Mouse (Mus musculus): Measurements from ENCODE around the gene Ednrb. TPM values are rescaled to one million over a fixed set of nuclear protein-coding genes. Genes with fewer than 3 reads are reported as not detected.
"Not testable (repeated sequence)": the region's sequence is repeated elsewhere in the genome, so short reads cannot be mapped to it uniquely, and the experiment has no call there.

The Ednrb gene
- total RNA-seq, 2 experiments from 2014 or later, result not detected

- no peak for ATAC-seq (replicated peaks; ENCODE audit: low FRiP score, poor library complexity, severe bottlenecking)
Observed at GRCm38 (mm10) chr14:103826343-103826742, 17.9 kb downstream of the Ednrb start.

DNA sequence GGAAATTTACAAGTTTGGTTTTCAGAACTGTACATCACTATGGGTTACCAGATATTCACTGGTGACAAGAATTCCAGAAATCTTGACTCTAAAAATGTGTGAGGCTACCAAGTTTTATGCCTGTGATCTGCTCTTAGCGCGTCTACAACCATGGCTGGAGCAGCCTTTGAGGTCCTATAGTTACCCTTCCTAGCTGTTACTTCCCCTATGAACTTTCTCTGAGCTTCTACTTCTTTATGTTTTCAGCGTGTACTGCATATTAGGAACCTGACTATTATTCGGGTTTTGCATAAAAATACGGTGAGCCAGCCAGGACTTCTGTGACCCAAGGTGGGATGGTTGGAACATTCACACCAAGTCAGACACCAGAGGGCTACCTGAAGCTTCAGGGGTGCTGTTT is 18.3 kb downstream of the Ednrb start:
- ATAC-seq (replicated peaks; ENCODE audit: low FRiP score, poor library complexity, severe bottlenecking), result no peak

- no peak for ATAC-seq (replicated peaks; ENCODE audit: low FRiP score, poor library complexity, severe bottlenecking)
Observed at GRCm38 (mm10) chr14:103823501-103823900, 20.7 kb downstream of the Ednrb start.

DNA sequence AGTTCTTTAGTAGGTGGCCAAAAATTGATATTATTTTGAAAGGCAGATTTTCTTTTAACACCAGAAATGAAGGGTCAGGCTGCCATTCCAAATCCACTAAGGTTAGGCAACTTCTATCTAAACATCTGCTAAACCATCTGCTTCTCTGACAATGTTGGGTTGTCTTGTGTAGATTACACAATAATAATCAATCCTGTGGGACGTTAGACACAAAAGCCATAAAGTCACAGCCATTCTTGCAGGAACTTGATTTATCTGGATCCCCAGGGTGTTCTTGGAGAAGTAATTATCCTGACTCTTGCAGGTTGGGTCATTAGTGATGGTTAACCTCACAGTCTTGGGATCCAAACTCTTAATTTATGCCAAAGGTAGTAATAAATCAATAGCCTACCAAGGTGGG is 21.6 kb downstream of the Ednrb start:
- no peak for ATAC-seq (replicated peaks; ENCODE audit: low FRiP score, poor library complexity, severe bottlenecking)

DNA sequence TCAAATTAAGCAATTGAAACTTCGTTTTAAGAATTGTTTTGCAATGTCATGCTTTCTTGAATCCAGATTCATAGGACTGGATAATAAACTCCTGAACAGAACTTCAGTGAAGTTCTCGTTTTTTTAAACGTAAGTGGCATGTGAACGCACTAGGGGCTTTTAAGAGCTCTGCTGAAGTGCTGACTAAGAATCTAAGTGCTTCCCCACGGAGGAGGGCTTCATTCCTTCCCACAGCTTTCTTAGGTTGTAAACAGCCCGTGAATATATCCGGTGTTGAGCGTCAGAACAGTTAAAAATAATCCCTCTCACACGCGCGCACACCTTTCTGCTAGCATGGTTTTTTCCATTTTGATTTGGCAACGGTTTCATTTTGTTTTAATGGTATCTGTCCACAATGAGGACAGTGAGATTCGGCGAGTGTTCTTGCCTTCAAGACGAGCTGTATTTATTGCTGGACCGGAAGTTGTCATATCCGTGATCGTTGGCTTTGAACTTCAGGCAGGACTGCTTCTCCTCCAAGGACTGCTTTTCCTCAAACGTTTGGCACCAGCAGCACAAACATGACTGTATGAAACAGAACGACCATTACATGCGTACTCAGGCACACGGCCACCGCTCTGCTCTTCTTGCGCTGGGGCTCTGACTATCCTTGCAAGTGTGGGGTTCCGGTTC is 27.4 kb downstream of the Ednrb start:
- no peak for ATAC-seq (replicated peaks; ENCODE audit: low FRiP score, poor library complexity, severe bottlenecking)

- no peak for ATAC-seq (replicated peaks; ENCODE audit: low FRiP score, poor library complexity, severe bottlenecking)
Observed at GRCm38 (mm10) chr14:103815542-103815941, 28.7 kb downstream of the Ednrb start.

DNA sequence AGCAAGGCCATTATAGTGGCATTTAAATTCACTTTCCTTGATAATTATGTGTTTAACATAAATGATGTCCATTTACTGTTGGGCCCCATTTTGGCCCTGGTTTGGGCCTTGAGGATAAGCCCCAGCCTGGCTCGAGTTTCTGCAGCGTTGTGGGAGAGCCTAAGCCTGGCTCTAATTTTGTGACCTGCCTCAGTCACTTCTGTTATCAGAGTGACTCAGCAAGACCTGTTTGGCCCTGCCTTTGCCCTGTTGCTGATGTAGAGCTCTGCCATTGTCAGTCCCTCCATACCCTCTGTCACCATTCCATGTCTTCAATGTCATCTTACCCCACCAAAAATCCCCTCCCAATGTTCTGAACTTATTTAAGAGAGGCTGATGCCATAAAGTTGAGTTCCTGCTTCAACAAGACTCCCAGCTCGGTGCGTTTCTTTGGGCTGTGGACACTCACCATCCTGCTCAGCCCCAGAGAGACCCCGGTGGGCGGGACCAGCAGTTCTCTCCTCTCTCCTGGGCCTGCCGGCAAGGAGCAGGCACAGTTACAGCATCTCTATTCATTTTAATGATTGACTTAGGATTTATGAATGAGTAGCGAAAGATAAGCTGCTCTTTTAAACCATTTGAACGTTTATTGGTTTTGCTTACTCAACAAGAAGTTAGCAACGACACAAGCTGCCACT is 30.0 kb downstream of the Ednrb start:
- ATAC-seq (replicated peaks; ENCODE audit: low FRiP score, poor library complexity, severe bottlenecking), result no peak

- ATAC-seq (replicated peaks; ENCODE audit: low FRiP score, poor library complexity, severe bottlenecking), result no peak
Observed at GRCm38 (mm10) chr14:103813246-103813645, 31.0 kb downstream of the Ednrb start.

DNA sequence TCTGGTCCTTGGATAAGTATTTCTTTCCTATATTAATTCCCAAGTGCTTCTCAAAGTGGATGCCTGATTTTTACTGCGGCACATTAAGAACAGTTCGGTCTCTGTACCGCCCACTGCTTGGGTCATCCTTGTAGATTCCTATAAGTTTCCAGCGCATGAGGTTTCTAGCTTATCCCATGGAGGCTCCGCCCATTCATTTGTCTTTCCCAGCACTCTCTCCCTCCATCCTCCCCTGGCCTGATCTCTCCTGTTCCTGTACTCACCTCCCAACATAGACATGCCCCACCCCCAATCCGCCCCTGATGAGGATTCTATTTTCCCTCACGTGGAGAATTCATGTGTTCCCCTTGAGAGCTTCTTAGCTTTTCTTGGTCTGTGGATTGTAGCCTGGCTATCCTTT is 32.9 kb downstream of the Ednrb start:
- ATAC-seq (replicated peaks; ENCODE audit: low FRiP score, poor library complexity, severe bottlenecking), result no peak

DNA sequence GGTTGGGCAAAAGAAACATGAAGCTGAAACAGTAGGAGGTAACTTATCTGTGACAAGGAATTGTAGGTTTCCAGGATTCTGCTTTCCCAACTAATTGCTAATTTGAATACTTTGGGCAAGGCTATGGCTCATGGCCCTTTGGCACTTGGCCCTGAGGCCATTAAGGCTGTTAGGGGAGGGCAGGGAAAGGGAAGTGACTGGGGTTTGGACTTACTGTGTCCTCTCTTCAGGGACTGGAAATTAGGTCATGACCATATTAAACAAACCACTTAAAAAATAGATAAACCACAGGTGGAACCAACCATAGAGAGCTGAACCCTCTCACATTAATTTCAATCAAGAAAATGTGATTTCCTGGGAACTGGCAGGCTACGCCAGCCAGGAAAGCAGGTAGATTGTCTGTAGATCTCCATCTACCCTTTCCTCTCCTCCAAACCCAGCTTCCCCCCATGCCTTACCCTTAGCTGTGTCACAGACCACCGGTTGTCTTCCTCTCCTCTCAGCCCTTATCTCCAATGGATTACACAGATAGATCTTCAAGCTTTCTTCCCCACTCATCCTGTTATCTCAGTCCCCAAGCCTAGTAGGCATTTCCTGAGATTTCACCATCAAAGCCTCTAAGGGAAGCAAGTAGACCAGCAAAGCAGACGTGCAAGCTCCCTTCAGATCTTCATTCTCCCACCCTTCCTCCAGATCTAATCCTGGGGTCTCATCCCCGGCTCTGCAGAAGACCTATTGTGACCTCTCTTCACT is 40.1 kb downstream of the Ednrb start:
- no peak for ATAC-seq (replicated peaks; ENCODE audit: low FRiP score, poor library complexity, severe bottlenecking)

GRCm38 (mm10) chr14:103797123-103797522 is 47.1 kb downstream of the Ednrb start:
- no peak for ATAC-seq (replicated peaks; ENCODE audit: low FRiP score, poor library complexity, severe bottlenecking)

GRCm38 (mm10) chr14:103795591-103795990 is 48.6 kb downstream of the Ednrb start:
- no peak for ATAC-seq (replicated peaks; ENCODE audit: low FRiP score, poor library complexity, severe bottlenecking)

GRCm38 (mm10) chr14:103793409-103793808 is 50.8 kb downstream of the Ednrb start:
- no peak for ATAC-seq (replicated peaks; ENCODE audit: low FRiP score, poor library complexity, severe bottlenecking)

- no peak for ATAC-seq (replicated peaks; ENCODE audit: low FRiP score, poor library complexity, severe bottlenecking)
Observed at GRCm38 (mm10) chr14:103792726-103793125, 51.5 kb downstream of the Ednrb start.

GRCm38 (mm10) chr14:103787547-103787946 is 56.7 kb downstream of the Ednrb start:
- ATAC-seq (replicated peaks; ENCODE audit: low FRiP score, poor library complexity, severe bottlenecking), result no peak

DNA sequence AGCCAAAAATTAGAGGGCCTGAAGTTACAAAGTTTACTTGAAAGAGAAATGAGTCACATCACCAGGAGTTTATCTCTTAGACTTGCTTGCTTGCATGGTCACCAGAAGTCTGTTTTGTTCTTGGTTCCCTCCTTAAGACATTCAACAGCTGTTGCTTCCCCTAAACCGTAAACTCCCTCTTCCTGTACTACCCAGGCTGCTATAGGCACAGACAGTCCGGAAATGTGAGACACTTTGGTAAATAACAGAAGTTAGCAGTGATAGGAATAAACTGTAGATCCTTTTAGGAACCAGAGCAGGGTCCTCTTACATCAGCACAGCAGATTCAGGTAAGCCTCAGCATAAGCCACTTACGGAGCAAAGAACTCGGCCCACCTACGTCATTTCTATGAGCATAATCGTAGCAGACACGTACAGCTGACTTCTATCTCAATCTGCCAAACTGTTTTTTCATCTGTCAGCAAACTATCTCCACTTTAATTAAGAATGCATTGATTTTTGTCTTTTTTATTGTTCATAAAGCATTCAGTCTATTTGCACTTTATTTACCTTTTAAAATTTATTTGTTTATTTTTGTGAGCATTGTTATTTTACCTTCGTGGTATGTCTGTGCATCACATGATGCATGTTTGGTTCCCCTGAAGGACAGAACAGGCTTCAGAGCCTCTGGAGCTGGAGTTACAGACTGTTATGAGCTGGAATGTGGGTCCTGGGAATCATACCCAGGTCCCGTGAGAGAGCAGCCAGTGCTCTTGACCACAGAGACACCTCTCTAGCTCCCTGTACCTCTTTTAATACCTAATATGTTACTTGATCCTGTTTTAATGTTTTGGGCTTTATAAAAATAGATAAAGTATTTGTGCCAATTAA is 58.9 kb downstream of the Ednrb start:
- no peak for ATAC-seq (replicated peaks; ENCODE audit: low FRiP score, poor library complexity, severe bottlenecking)

- not testable (repeated sequence) for ATAC-seq (replicated peaks; ENCODE audit: low FRiP score, poor library complexity, severe bottlenecking)
Observed at GRCm38 (mm10) chr14:103780336-103780735, 63.9 kb downstream of the Ednrb start.

GRCm38 (mm10) chr14:103779276-103779675 is 64.9 kb downstream of the Ednrb start:
- ATAC-seq (replicated peaks; ENCODE audit: low FRiP score, poor library complexity, severe bottlenecking), result no peak

- ATAC-seq (replicated peaks; ENCODE audit: low FRiP score, poor library complexity, severe bottlenecking), result no peak
Observed at GRCm38 (mm10) chr14:103778533-103779151, 65.6 kb downstream of the Ednrb start.

- ATAC-seq (replicated peaks; ENCODE audit: low FRiP score, poor library complexity, severe bottlenecking), result no peak
Observed at GRCm38 (mm10) chr14:103778009-103778431, 66.2 kb downstream of the Ednrb start.

All from erythroid progenitor cell, adult 5-6 weeks (primary cell).